Mouse (Mus musculus): Measurements from ENCODE around the gene Tmem104.

The Tmem104 gene

DNA sequence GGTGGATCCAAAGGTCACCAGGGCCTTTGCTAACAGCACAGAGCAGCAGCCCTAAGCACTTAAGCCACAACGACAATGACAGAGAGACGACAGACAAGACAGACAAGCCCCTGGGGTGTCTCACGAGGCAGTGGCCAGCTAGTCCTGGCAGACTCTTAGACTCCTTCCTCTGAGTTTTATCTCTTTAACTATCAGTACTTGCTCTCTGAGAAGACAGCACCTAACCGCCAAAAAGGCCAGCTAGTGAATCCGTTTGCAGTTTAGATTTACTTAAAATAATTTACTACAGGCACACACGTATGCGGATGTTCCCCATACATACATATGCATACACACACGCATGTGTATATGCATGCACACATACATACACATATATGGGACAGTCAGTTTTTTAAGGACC, 10.3 kb downstream of the Tmem104 start:
- intact Hi-C loops (cut with DNase I), result no loop called here

DNA sequence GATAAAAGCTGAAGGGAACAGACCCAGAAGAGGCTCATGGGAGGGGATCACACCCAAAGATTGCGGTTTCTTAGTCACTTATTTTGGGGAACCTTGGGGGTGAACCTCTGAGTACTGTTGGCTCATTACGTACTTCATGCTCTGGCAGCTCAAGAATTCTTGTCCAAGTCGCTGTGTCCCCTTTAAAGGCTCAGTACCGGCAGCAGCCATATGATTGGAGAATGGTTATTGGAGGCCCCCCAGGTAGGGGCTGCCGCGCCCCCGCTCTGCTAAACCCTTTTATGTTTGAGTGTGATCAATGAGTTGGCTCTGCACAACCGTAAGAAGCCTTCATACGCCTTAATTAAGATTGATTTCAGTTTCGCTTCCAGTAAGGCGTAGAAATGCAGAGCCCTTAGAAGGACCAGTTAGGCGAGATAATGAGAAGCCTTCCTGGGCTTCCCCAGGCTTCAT, 11.7 kb downstream of the Tmem104 start:
- intact Hi-C loops (cut with DNase I), result no loop called here

DNA sequence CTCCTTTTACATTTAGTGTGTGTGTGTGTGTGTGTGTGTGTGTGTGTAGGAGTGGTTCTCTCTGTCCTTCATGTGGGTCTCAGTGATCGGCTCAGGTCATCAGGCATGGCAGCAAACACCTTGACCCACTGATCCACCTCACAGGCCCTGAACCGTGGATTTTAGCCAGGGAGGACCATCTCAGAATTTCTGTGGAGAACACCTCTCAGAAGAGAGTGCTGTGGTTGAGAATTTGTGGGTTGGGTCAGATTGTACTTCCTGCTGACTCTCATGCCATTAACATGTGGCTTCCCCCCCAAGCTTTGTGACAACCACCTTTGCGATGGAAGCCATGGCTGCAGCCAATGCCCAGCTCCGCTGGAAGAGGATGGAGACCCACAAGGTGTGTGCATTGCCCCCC, 13.2 kb downstream of the Tmem104 start:
- intact Hi-C loops (cut with DNase I), result no loop called here

DNA sequence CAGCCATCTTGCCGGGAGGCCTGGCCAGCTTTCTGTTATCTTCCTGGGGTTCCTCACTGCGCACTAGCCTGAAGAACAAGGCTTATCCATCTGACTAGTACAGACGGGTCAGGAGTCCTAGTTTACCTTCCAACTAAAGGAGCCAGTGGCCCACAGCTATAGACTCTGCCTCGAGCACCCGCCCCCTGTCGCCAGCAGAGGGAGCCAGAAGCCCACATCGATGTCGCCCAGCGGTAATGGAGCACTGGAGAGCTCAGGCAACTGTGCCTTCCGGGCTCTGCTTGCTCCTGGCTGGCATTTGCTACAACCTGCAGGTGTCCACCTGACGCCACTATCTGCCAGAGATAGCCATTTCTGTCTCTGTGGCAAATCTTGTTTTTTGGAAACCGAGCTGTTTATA, 15.0 kb downstream of the Tmem104 start:
- intact Hi-C loops (cut with DNase I), result loop anchor here (2.0 kb wide), 1 partner anchor 62 kb away; no protein-coding TSS in a partner anchor

DNA sequence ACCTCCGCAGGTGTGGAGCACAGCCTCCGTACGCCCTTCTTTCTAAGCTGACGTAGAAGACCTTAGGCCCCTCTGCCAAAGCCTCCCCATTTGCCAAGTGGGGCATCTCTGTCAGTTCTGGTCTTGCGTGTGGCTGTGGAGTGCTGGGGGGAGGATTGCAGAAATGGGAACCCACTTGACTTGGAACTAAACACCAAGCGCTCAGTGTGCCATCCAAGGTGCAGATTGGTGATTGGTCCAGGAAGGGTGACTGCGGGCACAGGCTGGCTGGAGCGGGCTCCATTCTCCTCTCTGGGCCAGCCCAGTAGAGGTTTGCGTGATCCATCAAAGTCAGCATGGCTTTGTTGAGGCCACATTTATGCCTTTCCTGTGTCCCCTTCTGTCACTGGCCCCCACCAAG, 15.5 kb downstream of the Tmem104 start:
- intact Hi-C loops (cut with DNase I), result loop anchor here (2.0 kb wide), 1 partner anchor 62 kb away; no protein-coding TSS in a partner anchor

DNA sequence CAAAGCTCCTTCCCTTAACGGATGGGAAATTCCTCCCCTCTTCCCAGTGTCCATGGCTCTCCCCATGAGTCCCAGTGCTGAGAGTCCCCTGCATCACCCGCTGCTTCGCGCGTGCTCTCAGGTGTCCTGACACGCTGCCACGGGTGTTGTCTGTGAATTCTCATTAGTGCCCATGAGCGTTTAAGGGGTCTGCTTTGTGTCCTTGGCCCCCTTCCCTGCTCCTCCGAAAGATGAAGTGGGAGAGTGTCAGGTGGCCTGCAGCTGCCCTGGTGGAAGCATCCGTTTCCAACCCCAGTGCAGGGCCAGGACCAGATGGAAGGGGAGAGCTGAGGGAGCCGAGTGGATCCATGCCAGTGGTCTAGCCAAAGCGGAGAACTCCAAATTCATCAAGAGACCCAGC, 20.8 kb downstream of the Tmem104 start:
- intact Hi-C loops (cut with DNase I), result no loop called here

DNA sequence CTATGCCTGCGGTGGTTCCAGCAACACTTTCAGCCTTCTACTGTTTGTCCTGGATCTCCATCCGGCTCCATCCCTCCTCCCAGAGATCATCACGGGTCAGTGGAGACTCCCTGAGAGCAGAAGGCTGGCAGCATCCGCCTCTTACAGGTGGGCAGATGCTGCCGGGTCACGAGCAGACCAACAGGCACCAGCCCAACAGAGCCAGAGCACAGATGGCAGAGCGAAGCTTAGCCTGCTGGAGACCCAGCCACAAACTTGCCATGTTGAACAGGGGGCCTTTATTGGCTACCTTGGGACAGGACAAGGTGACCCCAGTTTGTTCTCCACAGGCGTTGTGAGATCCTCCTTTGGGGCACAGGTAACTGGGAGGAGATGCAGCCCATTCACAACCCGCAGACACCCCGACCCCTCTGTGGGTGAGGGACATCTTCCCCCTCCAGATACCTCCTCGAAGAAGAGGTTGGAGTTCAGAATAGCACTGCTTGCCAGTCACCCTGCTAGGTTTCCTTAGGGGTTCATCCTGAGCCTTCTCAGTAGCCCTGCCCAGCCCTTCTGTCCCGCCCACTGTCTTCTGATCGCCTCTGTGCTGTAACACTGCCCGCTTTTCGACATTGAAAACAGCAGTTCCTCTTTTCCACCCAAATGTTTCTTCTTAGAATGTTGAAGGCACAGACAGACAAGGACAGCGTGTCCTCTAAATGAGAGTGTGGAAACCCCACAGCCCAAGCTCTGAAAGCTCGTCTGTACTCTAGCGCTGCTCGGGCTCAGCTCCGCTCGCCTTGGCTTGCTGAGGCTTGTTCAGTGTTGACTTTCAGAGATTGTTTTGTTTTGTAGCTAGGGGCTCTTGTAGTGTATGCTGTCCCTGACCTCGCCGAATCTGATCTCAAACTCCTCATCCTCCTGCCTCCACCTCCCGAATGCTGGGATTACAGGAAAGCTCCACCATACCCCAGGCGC, 21.8 kb downstream of the Tmem104 start:
- intact Hi-C loops (cut with DNase I), result no loop called here

DNA sequence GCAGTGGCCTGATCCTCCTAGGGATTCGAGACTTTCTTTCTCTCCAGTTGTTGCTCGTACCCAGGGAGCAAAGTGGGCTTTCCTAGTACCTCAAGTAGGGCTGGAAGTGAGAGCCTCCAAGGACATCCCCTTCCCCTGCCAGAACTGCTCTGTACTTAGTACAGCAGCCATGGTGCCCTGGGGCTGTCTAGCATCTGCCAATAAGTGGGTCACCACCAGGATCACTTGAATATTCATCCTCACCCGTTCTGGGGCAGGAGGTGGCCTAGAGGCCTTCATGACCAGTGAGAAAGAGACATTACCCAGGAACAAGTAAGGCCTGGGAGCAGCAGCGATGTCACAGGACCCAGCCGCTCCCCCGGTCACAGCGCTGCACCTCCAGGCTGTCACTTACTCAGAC, 22.7 kb downstream of the Tmem104 start:
- intact Hi-C loops (cut with DNase I), result no loop called here

DNA sequence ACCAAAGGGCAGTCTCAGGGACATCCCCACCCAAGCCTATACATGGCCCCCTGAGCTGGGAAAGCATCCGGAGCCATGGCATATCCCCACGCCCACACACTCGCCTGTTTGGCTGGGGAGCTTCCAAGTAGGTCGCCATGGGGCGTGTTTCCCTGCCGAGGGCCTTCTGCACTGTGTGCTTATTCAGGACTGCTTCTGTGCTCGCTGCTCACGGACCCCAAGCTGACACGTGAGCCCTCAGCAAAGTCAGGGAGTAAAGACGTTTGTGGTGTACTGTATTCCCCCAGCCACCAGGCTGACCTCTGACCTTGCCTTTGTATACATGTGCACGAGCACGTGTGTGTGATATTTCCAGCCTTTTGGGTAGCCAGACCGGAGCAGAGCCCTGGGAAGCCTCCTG, 24.8 kb downstream of the Tmem104 start:
- intact Hi-C loops (cut with DNase I), result no loop called here

DNA sequence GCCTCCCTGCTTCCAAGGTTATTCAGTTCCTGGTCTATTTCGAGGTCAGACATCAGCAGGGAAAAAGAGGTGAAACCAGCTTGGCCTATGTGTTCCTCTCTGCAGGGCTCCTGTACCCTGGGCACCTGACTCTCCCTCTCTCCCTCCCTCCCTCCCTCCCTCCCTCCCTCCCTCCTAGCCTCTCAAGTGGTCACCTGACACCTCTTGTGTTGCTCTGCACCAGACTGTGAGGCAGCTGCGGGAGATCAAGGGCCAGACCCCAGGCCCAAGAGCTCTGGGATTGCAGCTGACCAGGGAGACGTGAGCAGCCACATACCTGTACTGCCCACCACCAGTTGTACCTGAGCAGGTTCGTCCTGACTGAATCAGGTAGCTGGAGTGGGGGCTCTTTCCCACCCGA, 27.8 kb downstream of the Tmem104 start:
- intact Hi-C loops (cut with DNase I), result no loop called here

DNA sequence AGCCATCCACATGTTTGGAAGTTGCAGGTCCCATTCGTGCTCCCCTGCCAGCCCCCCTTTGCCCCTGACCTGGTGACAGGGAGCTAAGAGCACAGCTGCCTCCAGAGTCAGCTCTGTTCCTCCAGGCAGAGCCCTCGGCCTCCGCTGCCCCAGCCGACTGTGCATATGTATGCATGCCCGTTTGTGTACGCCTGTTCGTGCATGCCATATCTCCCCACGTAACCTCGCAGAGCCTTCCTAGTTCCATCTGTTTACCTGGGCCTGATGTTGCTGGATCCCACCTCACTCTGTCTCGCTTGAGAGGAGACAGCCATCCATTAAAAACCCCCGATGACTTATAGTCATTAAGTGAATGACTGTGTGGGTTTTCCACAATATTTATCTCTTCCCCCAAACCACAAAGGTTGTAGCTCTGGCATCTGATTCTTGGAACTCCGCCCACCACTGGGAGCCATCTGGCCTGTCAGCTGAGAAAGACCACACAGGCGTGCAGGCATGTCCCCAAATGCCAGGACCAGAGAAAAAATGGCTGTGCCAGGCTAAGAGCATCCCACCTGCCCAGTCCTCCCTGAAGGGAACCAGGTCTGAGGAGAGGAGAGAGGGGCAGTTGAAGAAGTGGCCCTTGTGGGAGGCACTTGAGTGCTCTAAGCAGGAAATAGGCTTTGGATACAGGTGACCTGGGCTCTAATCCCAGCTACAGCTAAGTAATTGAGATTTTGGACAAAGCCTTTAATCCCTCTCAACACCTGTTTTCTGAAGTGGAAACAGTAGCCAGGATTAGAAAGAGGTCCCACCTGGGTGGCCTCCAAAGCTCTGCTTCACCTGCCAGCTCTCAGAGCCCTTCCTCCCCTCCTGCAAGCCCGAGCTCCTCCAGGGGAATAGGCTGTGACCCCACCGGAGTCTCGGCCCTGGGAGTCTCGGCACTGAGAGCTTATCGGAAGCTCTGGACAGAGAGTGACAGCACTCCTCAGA, 30.4 kb downstream of the Tmem104 start:
- intact Hi-C loops (cut with DNase I), result no loop called here

DNA sequence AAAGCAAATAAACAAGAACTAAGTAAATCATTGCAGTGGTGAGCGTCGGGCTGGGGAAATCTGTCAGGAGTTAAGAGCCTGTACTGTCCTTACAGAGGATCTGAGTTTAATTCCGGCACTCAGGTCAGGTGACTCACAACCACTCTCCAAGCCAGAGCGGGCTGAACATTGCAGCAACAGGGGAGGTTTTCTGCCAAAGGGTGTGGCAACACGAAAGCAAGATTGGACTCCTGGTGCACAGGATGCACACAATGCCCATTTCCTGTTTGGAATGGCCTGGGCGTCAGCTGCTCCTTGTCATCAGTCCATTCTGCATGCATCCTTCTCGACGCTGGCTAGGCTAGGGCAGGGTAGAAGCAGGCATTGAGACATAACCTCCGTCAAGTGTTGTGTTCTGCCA, 32.0 kb downstream of the Tmem104 start:
- intact Hi-C loops (cut with DNase I), result no loop called here

DNA sequence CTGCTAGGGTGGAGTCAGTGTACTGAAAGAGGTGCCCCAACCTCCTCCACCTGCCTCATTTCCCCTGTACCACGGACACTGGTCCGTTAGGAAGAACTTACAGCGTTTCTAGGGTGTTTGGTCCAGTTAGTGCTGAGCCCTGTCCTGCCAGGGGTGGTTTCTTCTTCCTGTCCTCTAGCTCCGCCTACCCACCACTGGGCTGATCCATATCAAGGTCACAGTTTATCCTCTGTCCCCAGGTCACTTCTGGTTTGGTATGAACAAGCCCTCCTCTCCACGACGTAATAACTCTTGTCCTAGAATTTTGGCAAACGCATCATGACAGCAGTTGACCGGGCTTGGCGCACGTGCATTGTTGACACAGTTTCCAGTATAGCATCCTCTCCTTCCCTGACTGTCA, 32.4 kb downstream of the Tmem104 start:
- intact Hi-C loops (cut with DNase I), result no loop called here

DNA sequence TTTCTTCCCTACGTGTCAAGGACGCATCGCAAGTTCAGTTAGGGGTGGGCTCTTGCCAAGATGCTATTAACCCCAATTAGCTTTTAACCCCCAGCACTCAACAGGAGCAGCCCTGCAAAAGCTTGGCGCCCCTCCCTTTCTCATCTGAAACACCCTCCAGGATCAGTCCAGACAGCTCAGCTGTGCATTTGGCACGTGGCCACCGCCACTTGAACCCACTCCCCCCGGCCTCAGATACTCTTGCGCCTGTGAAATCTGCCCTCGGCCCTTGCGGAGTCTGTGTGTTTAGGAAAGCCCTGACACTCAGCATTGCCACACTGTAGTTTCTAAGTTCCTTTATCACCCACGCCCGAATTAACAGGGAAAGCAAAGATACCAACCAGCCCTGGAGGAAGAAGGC, 34.8 kb downstream of the Tmem104 start:
- intact Hi-C loops (cut with DNase I), result no loop called here

DNA sequence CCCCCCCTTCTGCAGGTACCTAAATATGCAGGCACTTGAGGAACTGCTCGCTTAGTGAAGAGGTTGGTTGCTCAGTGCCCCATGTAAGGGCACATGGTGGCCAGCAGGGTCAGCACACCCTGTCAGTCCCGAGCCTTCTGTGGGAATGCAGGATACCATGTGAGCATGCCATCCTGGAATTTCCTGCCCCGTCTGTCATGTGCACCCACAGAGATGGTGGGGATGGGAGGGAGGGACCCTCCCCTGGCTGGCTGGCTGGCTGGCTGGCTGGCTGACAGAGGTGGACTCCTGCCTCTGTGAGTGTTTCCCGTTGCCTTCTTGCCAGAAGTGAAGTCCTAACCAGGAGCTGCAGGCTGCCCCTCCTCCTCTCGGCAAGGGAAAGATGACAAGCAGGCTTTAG, 35.3 kb downstream of the Tmem104 start:
- intact Hi-C loops (cut with DNase I), result no loop called here

DNA sequence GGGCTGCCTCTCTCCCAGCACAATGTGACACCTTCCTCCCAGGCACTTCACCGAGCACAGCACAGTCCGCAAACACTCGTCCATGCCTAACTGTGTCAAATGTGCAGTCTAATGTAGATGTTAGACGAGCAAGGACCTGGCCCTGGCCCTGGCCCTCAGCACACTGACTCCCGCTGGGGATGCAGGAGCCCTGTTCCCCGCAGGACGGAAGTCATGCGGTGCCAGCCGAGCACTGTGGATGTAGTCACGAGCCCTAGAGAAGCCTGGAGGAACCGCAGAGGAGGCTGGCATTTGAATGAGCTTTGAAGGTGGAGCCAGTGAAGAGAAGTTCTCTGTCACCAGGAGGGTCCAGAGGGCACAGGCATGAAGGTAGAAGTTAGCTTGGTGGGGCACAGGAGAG, 36.2 kb downstream of the Tmem104 start:
- intact Hi-C loops (cut with DNase I), result no loop called here

DNA sequence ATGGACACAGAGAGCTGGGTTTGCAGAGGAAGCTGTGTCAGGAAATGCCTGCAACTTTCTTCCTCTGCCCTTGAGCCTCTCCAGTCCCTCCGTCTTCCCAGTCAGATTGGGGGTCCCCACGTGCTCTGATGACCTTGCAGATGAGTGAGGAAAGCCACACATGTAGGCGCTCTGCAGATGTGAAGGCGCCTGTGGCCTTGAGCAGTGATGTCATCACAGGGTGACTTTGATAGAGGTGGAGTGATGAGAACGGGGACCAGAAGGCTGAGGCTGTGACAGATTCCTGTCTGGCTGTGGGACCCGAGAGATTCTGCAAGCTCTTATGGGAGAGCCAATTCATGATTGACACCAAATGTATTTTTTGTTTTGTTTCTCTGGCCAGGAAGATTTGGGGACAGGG, 36.6 kb downstream of the Tmem104 start:
- intact Hi-C loops (cut with DNase I), result no loop called here

DNA sequence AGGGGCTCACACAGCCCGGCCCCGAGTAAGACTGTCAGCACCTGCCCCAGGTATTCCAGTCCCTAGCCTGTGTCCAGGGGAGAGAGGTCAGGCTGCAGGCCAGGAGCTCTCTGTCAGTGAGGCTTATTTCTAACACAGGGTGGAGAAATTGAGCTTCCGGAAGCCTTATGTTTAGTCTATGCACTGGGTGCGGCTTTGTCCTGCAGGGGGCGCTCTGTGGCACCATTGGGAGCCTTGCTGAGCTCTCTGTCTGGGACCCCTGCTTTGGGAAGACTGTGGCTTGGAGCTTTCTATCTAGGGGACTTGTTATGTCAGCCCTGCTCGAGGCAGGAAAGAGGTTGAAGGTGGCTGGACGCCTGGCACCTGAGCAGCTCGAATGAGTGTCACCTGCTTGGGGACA, 37.6 kb downstream of the Tmem104 start:
- intact Hi-C loops (cut with DNase I), result no loop called here

DNA sequence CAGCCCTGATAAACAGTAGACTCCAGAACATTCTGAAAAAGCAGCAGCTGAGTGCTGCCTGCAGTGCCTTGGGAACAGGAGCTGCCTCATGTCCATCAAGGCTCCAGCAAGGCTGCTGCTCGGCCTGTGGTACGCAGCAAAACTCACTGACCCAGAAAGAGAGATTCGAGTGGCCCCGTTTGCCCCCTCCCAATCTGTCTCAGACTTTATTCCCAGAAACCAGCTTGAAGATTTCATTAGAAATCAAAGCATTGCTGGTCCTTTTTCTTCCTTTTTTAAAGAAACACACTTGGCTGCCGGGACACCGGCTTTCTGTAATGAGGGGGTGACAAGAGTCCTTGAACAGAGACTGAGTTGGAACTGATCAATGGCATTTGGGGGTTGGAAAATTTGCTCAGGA, 38.0 kb downstream of the Tmem104 start:
- intact Hi-C loops (cut with DNase I), result no loop called here

DNA sequence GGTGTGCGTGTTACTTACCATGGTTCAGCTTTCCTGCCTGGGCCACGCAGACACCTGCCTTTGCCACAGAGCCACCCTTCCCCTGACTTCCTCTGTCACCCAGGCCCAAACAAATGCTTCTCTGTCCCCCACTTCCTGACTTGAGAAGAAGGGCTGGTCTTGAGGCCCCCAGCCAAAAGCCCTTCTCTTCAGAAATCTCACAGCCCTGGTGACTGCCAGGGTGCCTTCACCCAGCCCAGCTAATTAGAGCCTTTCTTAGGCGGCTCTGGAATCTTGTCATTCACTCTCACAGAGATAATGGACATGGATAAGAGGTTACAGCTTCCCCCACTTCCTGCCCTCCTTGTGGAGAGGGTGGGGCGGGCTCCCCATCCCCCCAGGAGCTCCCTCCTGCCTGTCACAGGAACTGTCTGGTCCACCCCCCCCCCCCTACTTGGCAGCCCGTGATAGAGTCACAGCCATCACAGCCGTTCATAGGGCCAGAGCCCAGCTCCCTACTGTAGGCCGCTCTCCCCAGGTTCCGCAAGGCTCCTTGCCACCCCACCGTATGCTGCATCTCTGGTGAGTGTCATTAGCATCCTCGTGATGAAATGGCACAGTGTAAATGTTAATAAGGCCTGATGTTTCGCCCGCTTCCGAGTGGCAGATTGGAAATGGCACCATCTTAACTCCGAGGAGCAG, 39.7 kb downstream of the Tmem104 start:
- intact Hi-C loops (cut with DNase I), result no loop called here

DNA sequence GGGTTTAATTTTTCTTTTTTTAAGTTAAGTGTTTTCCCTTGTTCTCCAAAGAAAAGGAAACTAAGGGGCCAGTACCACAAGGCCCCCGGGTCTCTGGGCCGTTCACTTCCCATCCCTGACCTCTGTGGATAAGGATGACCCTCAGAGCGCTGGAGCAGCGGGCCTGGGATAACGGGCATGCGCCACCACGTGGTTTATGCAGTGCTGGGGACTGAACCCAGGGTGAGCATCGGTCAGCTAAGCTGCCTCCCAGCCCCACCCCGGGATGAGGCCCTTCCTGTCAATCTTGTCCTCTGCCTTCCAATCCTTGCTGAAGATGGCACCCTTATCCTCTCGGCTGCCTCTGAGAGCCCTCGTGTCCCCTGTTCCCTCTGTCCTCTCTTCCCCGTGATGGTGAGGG, 40.4 kb downstream of the Tmem104 start:
- intact Hi-C loops (cut with DNase I), result no loop called here
